Mouse (Mus musculus) stomach, embryonic 16.5 days (tissue): ENCODE measurements around the gene Polg2. TPM values are rescaled to one million over a fixed set of nuclear protein-coding genes. Genes with fewer than 3 reads are reported as not detected.

Experiments
- ATAC-seq: fragments of 200-750 bp; cut with Nextera tagmentation; 2 replicates; pipeline ENCODE4 v1.8.0; 2017; ENCODE audit warnings: moderate number of reproducible peaks, moderate TSS enrichment; ENCODE audit not compliant: insufficient read depth, low FRiP score
- H3K27ac ChIP-seq: fragments of 300-500 bp; sonication (generic); 2 replicates; pipeline ENCODE4 v1.5.1; 2014; ENCODE audit warnings: low read length
- H3K27me3 ChIP-seq: fragments of 300-500 bp; sonication (generic); 2 replicates; pipeline ENCODE4 v1.6.1; 2014; ENCODE audit warnings: low read length, control low read depth, mixed read lengths; ENCODE audit not compliant: control insufficient read depth, insufficient read depth
- H3K36me3 ChIP-seq: fragments of 300-500 bp; sonication (generic); 2 replicates; pipeline ENCODE4 v1.6.1; 2014; ENCODE audit warnings: low read length; ENCODE audit not compliant: control insufficient read depth, insufficient read depth
- H3K4me1 ChIP-seq: fragments of 300-500 bp; sonication (generic); 2 replicates; pipeline ENCODE4 v1.6.1; 2014; ENCODE audit warnings: low read length, control low read depth, mixed read lengths; ENCODE audit not compliant: control insufficient read depth, insufficient read depth
- H3K4me2 ChIP-seq: fragments of 300-500 bp; sonication (generic); 2 replicates; pipeline ENCODE4 v1.6.1; 2014; ENCODE audit warnings: low read depth, low read length, mixed read lengths
- H3K4me3 ChIP-seq: fragments of 300-500 bp; sonication (generic); replicated peaks from 2 replicates; pipeline ENCODE4 v1.5.1; 2014; ENCODE audit warnings: mild to moderate bottlenecking, low read length
- H3K9ac ChIP-seq: fragments of 300-500 bp; sonication (generic); 2 replicates; pipeline ENCODE4 v1.6.1; 2014; ENCODE audit warnings: low read length
- H3K9me3 ChIP-seq: fragments of 300-500 bp; sonication (generic); replicated peaks from 2 replicates; pipeline ENCODE4 v1.6.1; 2016; ENCODE audit warnings: low read length, control low read depth; ENCODE audit not compliant: control insufficient read depth
- WGBS: fragments of 180-500 bp; shearing (Covaris S2); extraction: QIAGEN DNeasy Blood & Tissue Kit; methylation state at CpG from one replicate; pipeline ENCODE4 v1.1.7; 2014; 5-methylcytosine and 5-hydroxymethylcytosine counted together
- polyA plus RNA-seq: library from polyadenylated mRNA; unstranded; fragments of >200 nt; fragmentation: Nextera tagmentation; extraction: Ambion mirVana; gene quantifications from 2 replicates; pipeline ENCODE4 v1.2.1, GENCODE M21; 2015

The Polg2 gene
- polyA plus RNA-seq, 1 experiment from 2014 or later, result 11.7 TPM

DNA sequence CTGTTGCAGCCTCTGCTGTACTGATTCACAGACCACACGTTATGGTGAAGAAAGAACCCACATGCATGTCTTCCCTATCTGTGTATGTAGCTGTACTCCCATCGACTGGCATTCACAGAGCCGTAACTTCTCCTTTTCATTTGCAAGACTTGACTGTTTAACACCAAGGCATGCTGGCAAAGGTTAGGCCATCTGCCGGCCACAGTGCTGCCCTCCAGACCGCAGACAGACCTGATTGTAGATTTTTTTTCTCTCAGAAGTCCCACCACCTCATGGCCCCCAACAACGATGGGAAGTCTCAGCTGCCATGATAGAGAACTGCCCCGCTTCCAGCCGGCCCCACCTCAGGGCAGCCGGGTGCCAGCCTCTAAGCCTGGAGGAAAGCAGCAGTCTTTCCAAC, 40.3 kb upstream of the Polg2 start:
- no peaks in the 10 kb centered on the region for H3K27me3 ChIP-seq
- H3K9ac ChIP-seq, result no peak overlapping the region
- H3K36me3 ChIP-seq, result 0 out of 2 replicates have a peak, but pooled peaks cover 3% of the 10 kb centered on the region
- H3K4me2 ChIP-seq, result no peak overlapping the region
- no peak for ATAC-seq
- WGBS, result 87% methylated on average over 9 of the region's 9 CpGs
- no peaks in the 10 kb centered on the region for H3K9me3 ChIP-seq
- no peak overlapping the region for H3K4me3 ChIP-seq
- no peaks in the 10 kb centered on the region for H3K4me1 ChIP-seq
- H3K27ac ChIP-seq, result no peak overlapping the region

DNA sequence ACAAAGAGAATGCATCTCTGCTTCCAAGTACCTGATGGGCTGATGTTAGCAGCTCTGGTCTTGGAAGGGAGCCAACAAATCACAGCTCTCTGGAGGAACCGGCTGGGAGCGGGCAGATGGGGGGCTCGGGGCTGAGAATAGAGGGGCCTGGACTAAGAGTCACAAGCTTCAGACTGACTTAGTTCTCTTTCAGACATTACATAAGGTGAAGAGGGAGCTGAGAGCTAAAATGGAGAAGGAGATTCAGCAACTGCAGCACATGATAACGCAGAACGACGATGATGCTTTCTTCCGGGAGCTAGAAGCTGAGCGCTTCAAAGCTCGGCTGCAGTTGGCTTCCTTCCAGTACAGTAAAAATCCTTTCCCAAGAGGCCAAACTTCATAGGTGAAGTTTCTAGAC, 39.0 kb upstream of the Polg2 start:
- peak overlapping the region; percentile 15; the same call in 1 of the 2 replicates for H3K27ac ChIP-seq
- 0 out of 2 replicates have a peak, but pooled peaks cover 3% of the 10 kb centered on the region for H3K36me3 ChIP-seq
- H3K9ac ChIP-seq, result no peak overlapping the region
- no peak overlapping the region for H3K4me2 ChIP-seq
- no peak overlapping the region for H3K4me3 ChIP-seq
- no peaks in the 10 kb centered on the region for H3K4me1 ChIP-seq
- ATAC-seq, result no peak; the same call in 1 of the 2 replicates
- WGBS, result 50% methylated on average over 9 of the region's 9 CpGs
- no peaks in the 10 kb centered on the region for H3K27me3 ChIP-seq
- H3K9me3 ChIP-seq, result no peaks in the 10 kb centered on the region

DNA sequence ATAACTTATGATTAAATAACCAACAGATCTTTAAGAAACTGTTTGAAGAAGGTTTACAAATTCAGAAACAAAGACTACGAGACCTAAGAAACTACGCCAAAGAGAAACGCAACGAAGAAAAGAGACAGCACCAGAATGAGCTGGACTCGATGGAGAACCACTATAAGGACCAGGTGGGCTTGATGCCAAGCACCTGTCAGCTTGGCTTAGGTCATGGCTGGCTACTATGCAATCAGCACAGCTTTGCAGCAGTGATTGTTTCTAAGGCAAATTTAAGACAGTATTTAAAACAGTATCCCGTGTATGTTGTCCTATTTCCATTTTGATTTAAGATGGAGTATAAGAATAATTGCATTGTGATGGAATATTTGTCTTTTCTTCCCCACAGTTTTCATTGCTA, 38.5 kb upstream of the Polg2 start:
- Histone ChIP-seq H3K4me3 (no peak overlapping the region), H3K27me3 (no peaks in the 10 kb centered on the region), H3K27ac (no peak overlapping the region), H3K4me1 (no peaks in the 10 kb centered on the region), H3K4me2 (no peak overlapping the region), H3K9me3 (no peaks in the 10 kb centered on the region), H3K36me3 (0 out of 2 replicates have a peak, but pooled peaks cover 3% of the 10 kb centered on the region), H3K9ac (no peak overlapping the region)
- no peak for ATAC-seq
- WGBS, result 77% methylated on average over 6 of the region's 6 CpGs

DNA sequence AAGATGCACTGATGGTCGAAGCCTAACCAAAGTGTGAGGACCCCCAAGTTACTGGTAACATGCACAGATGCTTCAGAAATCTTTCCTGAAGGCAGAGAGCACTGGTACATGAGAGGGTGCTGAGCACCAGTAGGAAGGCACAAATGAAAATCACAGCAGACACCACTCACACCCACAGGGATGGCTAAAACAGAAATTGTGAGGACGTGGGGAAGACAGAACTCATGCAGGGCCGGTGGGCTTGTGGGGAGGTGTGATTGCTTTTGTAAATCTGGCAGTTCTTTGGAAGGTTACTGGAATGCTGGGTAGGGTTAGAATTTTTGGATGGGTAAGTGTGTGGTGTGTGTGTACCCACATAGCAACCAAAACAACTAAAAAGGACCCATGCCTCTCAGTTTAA, 37.8 kb upstream of the Polg2 start:
- no peak overlapping the region for H3K4me3 ChIP-seq
- no peak overlapping the region for H3K9ac ChIP-seq
- no peaks in the 10 kb centered on the region for H3K9me3 ChIP-seq
- H3K36me3 ChIP-seq, result 0 out of 2 replicates have a peak, but pooled peaks cover 3% of the 10 kb centered on the region
- H3K27me3 ChIP-seq, result no peaks in the 10 kb centered on the region
- H3K27ac ChIP-seq, result no peak overlapping the region
- H3K4me1 ChIP-seq, result no peaks in the 10 kb centered on the region
- no peak overlapping the region for H3K4me2 ChIP-seq
- no peak for ATAC-seq
- 90% methylated on average over 3 of the region's 3 CpGs for WGBS

DNA sequence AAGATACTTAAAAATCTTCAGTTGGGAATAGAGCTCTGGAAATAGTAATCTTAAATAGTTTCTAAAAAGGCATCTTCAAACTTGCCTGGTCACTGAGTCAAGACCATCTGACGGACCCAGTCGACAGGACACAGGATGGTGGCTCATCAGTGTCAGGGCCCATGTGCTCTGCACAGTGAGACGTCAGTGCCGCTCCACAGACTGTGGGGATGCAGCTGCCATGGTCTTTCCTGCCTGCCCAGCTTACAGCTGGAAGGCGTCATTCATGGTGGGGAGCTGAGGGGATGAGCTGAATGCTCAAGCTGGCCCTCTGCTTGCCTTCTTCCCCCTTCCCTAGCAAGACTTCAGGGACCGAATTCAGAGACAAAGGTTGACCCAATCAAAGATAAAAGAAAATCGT, 37.0 kb upstream of the Polg2 start:
- WGBS, result 70% methylated on average over 7 of the region's 7 CpGs
- ATAC-seq, result no peak

DNA sequence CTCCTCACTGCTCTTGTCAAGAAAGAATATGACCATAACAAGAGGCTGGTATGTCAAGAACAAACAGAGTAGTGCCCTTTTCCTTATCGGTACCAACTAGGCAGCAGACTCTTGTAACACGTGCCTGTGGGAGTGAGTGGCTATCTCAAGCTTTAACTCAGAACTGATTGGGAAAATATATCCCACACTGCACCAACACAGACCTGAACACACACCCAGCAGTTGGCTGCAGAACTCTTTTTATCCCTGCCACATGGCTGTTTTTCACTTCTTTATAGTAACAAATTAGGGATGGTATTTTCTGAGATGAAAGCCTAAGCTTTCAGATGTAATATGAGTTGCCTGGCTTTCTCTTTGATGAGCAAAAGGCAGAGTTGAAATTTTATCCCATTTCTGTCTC, 36.4 kb upstream of the Polg2 start:
- Histone ChIP-seq H3K36me3 (0 out of 2 replicates have a peak, but pooled peaks cover 3% of the 10 kb centered on the region), H3K9me3 (no peaks in the 10 kb centered on the region), H3K27ac (no peak overlapping the region), H3K27me3 (no peaks in the 10 kb centered on the region), H3K4me2 (no peak overlapping the region), H3K9ac (no peak overlapping the region), H3K4me3 (no peak overlapping the region), H3K4me1 (no peaks in the 10 kb centered on the region)
- 77% methylated on average over 2 of the region's 2 CpGs for WGBS
- ATAC-seq, result no peak

More for the DNA sequence above, 37.0 kb upstream of the Polg2 start:
- H3K9me3 ChIP-seq, result no peaks in the 10 kb centered on the region
- H3K27ac ChIP-seq, result no peak overlapping the region
- H3K4me1 ChIP-seq, result no peaks in the 10 kb centered on the region
- H3K4me3 ChIP-seq, result no peak overlapping the region
- no peak overlapping the region for H3K4me2 ChIP-seq
- H3K27me3 ChIP-seq, result no peaks in the 10 kb centered on the region
- H3K36me3 ChIP-seq, result 0 out of 2 replicates have a peak, but pooled peaks cover 3% of the 10 kb centered on the region
- no peak overlapping the region for H3K9ac ChIP-seq

DNA sequence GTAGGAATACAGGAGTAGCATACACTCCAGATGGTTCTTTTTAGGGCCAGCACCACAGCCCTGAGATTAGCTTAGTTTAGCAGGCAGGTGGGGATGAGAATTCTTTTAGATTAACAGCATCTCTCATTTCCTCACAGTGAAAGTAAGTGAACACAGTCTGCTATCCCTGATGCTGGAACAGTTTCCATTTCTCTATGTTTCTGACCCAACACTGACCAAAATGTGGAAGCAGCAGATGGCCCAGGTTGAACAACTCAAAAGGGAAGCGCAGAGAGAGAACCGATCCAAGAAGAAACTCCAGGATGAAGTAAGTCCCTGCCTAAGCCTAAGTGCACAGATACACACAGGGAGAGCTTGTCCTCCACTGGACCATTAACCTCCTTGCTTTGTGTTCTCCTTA, 36.0 kb upstream of the Polg2 start:
- H3K4me3 ChIP-seq, result no peak overlapping the region
- WGBS, result 84% methylated on average over 2 of the region's 2 CpGs

DNA sequence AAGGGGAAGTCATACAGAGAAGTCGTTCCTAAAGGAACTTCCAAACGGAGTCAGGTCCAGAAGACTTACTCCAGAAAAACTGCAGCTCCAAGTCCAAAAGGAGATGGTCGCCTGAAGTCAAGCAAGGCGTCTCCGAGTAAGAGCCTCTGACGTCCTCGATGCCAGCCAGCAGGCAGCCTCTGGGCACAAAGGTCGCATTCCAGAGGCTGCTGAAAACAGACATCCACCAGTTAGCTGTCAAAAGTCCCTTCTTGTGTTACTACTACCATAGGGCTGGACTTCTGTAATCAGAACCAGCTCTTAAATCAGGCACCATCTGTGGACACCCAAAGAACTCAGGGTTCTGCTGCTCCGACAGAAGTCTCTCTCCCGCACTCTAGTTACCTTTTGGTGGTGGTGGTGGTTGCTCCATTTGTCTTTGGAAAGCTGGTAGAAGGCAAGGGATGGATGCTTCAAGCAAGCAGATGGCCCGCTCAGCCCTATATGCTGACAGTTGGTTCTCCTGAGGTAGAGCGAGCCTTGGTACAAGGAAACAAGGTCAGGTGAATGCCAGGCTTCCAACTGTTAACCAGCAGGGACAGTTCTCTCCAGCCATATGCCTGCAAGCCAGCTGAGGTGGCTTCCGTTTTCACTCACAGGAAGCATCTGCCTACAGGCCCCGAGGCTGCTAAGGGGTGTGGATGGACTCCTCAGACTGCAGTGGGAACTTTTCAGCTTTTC, 35.4 kb upstream of the Polg2 start:
- H3K9me3 ChIP-seq, result no peaks in the 10 kb centered on the region
- no peaks in the 10 kb centered on the region for H3K27me3 ChIP-seq
- 77% methylated on average over 14 of the region's 14 CpGs for WGBS
- ATAC-seq, result no peak
- H3K4me2 ChIP-seq, result no peak overlapping the region
- H3K9ac ChIP-seq, result no peak overlapping the region
- H3K4me3 ChIP-seq, result no peak overlapping the region
- no peaks in the 10 kb centered on the region for H3K4me1 ChIP-seq
- no peak overlapping the region for H3K27ac ChIP-seq
- 0 out of 2 replicates have a peak, but pooled peaks cover 3% of the 10 kb centered on the region for H3K36me3 ChIP-seq

More for the DNA sequence above, 36.0 kb upstream of the Polg2 start:
- no peak for ATAC-seq
- Histone ChIP-seq H3K4me2 (no peak overlapping the region), H3K4me1 (no peaks in the 10 kb centered on the region), H3K27me3 (no peaks in the 10 kb centered on the region), H3K9ac (no peak overlapping the region), H3K27ac (no peak overlapping the region), H3K36me3 (0 out of 2 replicates have a peak, but pooled peaks cover 3% of the 10 kb centered on the region), H3K9me3 (no peaks in the 10 kb centered on the region)

DNA sequence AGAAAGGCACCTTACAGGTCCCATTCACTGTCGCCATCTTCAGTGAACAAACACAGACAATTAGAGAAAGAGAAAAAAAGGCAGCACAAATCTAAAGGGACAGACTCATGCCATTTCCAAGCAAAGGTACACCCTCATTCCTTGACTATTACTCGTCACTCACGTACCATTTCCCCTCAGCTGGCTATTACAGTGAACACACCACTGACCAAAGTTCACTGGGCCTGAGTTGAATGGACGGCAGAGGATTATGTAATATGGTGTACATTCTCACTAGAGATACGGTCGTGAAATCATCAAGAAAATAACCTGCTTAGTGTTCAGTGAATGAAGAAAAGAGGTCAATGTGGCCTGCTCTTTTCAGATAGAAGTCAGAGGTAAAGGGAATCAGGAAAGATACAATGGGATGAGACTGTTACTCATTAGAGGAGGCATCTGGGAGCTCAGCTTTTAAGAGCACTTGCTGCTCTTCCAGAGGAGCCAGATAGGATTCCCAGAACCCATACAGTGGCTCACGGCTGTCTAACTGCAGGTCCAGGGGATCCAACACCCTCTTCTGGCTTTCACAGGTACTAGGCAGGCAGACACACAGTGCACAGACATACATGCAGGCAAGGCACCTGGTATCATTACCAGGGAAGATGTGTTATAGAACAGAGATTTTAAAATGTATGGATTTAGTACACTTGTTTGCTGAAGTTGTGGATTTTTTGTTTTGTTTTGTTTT, 33.2 kb upstream of the Polg2 start:
- H3K4me2 ChIP-seq, result no peak overlapping the region
- H3K9ac ChIP-seq, result no peak overlapping the region
- no peaks in the 10 kb centered on the region for H3K4me1 ChIP-seq
- no peak overlapping the region for H3K4me3 ChIP-seq
- H3K36me3 ChIP-seq, result 0 out of 2 replicates have a peak, but pooled peaks cover 6% of the 10 kb centered on the region
- no peaks in the 10 kb centered on the region for H3K9me3 ChIP-seq
- WGBS, result 86% methylated on average over 7 of the region's 7 CpGs
- ATAC-seq, result no peak
- no peaks in the 10 kb centered on the region for H3K27me3 ChIP-seq
- no peak overlapping the region for H3K27ac ChIP-seq
